Mouse (Mus musculus) kidney, adult 8-10 months (tissue): Measurements from ENCODE around the gene Gm37240.
A peak's percentile ranks its signal among the peaks of the same experiment; 100 is the strongest.

ENCODE experiments used
- DNase-seq, 2 experiments: peaks; one replicate each; pipeline ENCODE4 v3.0.0; 2022

Gm37240 gene

GRCm38 (mm10) chr3:85677952-85678351 lies 209.4 kb downstream of the Gm37240 start:
- no peak for DNase-seq

GRCm38 (mm10) chr3:85677133-85677532 lies 210.2 kb downstream of the Gm37240 start:
- no peak for DNase-seq

- DNase-seq, result no peak
Measured at GRCm38 (mm10) chr3:85669844-85670243, 217.5 kb downstream of the Gm37240 start.

- no peak for DNase-seq
Measured at GRCm38 (mm10) chr3:85667683-85668082, 219.6 kb downstream of the Gm37240 start.

GRCm38 (mm10) chr3:85666736-85667135 lies 220.6 kb downstream of the Gm37240 start:
- DNase-seq, result no peak

- peak; percentile 51 to 63 for DNase-seq
Measured at GRCm38 (mm10) chr3:85666166-85666565, 221.2 kb downstream of the Gm37240 start.

- no peak for DNase-seq
Measured at GRCm38 (mm10) chr3:85664591-85665171, 222.6 kb downstream of the Gm37240 start.

GRCm38 (mm10) chr3:85663826-85664225 lies 223.5 kb downstream of the Gm37240 start:
- peak in 1 of 2 experiments; percentile 42 for DNase-seq

GRCm38 (mm10) chr3:85661926-85662813 lies 225.1 kb downstream of the Gm37240 start:
- no peak for DNase-seq

GRCm38 (mm10) chr3:85659681-85660080 lies 227.6 kb downstream of the Gm37240 start:
- no peak for DNase-seq

- no peak for DNase-seq
Measured at GRCm38 (mm10) chr3:85655538-85655937, 231.8 kb downstream of the Gm37240 start.

- DNase-seq, result no peak
Measured at GRCm38 (mm10) chr3:85652727-85653665, 234.3 kb downstream of the Gm37240 start.

GRCm38 (mm10) chr3:85649176-85649575 lies 238.1 kb downstream of the Gm37240 start:
- DNase-seq, result no peak

GRCm38 (mm10) chr3:85645517-85646004 lies 241.8 kb downstream of the Gm37240 start:
- DNase-seq, result no peak

GRCm38 (mm10) chr3:85644814-85645213 lies 242.5 kb downstream of the Gm37240 start:
- no peak for DNase-seq

GRCm38 (mm10) chr3:85641751-85642150 lies 245.6 kb downstream of the Gm37240 start:
- DNase-seq, result no peak

GRCm38 (mm10) chr3:85636716-85637447 lies 250.4 kb downstream of the Gm37240 start:
- DNase-seq, result no peak

GRCm38 (mm10) chr3:85635591-85635990 lies 251.7 kb downstream of the Gm37240 start:
- DNase-seq, result no peak

GRCm38 (mm10) chr3:85635126-85635419 lies 252.2 kb downstream of the Gm37240 start:
- DNase-seq, result no peak

GRCm38 (mm10) chr3:85634389-85635125 lies 252.8 kb downstream of the Gm37240 start:
- DNase-seq, result no peak

GRCm38 (mm10) chr3:85633733-85634132 lies 253.6 kb downstream of the Gm37240 start:
- no peak for DNase-seq
